In genomic region chr8:122329553-122330239, GRCm38 (mm10) we compare ENCODE assay signal across 11 mouse cellular contexts. TPM values are rescaled to one million over a fixed set of nuclear protein-coding genes. Genes with fewer than 3 reads are reported as not detected.
A peak's percentile ranks its signal among the peaks of the same experiment; 100 is the strongest.
DNase-seq lines count a peak whose midpoint lies in the region; ATAC-seq and TF ChIP-seq lines count a peak whose summit lies in the region.
"Had no signal": no experiment of that assay in that cellular context is flagged by ENCODE, and none has a peak within 500 bp of the region (broad histone marks: within the 10 kb centered on the region; RNA-seq: fewer than 3 reads in every experiment).

No protein-coding gene starts in this region.

- no peak for ATAC-seq in heart, embryonic 11.5 days (replicated peaks; ENCODE audit: insufficient number of reproducible peaks, low FRiP score, low TSS enrichment)
- no peak; the same call in 1 of the 2 replicates for ATAC-seq in intestine, postnatal 0 days
- ATAC-seq in midbrain, embryonic 14.5 days (ENCODE audit: low FRiP score, low TSS enrichment) = peak; percentile 41; the same call in 1 of the 2 replicates

- DNase-seq in heart, postnatal 36 days = no peak
- peak; percentile 70 for DNase-seq in brain, embryonic 14.5 days (ENCODE audit: low read depth)
- DNase-seq in midbrain, embryonic 14.5 days = peak; percentile 72
- DNase-seq in embryo, embryonic 10 days (ENCODE audit: low spot score) = no peak
- no peak for DNase-seq in adrenal gland, postnatal 36 days
- no peak for DNase-seq in cerebellum, postnatal 36 days
- DNase-seq: cerebellum, adult 18-20 months; kidney, adult 2 months had no signal

- no peaks in the 10 kb centered on the region for H3K9me3 ChIP-seq in heart, embryonic 11.5 days (replicated peaks; ENCODE audit: control insufficient read depth, low read length)
- no peaks in the 10 kb centered on the region for H3K9me3 ChIP-seq in intestine, postnatal 0 days (ENCODE audit: control insufficient read depth)
- no peaks in the 10 kb centered on the region for H3K9me3 ChIP-seq in midbrain, embryonic 14.5 days (ENCODE audit: control insufficient read depth, low read length)

- intact Hi-C loops in heart, postnatal 36 days (cut with DNase I) = loop anchor here (5.0 kb wide), 1 partner anchor 352 kb away; no protein-coding TSS in a partner anchor

- H3K4me2 ChIP-seq in heart, embryonic 11.5 days = no peak overlapping the region
- no peak overlapping the region for H3K4me2 ChIP-seq in intestine, postnatal 0 days (replicated peaks; ENCODE audit: low read depth)
- no peak overlapping the region for H3K4me2 ChIP-seq in midbrain, embryonic 14.5 days (ENCODE audit: low read length)

- H3K4me1 ChIP-seq in heart, embryonic 11.5 days (ENCODE audit: control insufficient read depth, insufficient read depth, low read length) = peaks cover 62% of the 10 kb centered on the region
- H3K4me1 ChIP-seq in intestine, postnatal 0 days (replicated peaks; ENCODE audit: control insufficient read depth, insufficient read depth, low read length) = no peaks in the 10 kb centered on the region
- H3K4me1 ChIP-seq in midbrain, embryonic 14.5 days (ENCODE audit: control insufficient read depth, insufficient read depth, low read length) = peaks cover 36% of the 10 kb centered on the region

- no peak for TF ChIP-seq POLR2A in brain, embryonic 14.5 days (IDR thresholded peaks at IDR 0.05; ENCODE audit: borderline replicate concordance, extremely low read depth, insufficient read depth, insufficient read length, poor library complexity, severe bottlenecking)

- peaks cover 6% of the 10 kb centered on the region for H3K36me3 ChIP-seq in heart, embryonic 11.5 days (ENCODE audit: control insufficient read depth, insufficient read depth, low read length)
- peaks cover 28% of the 10 kb centered on the region for H3K36me3 ChIP-seq in intestine, postnatal 0 days (ENCODE audit: control insufficient read depth, insufficient read depth)
- H3K36me3 ChIP-seq in midbrain, embryonic 14.5 days (ENCODE audit: control insufficient read depth, insufficient read depth, low read length) = no peaks in the 10 kb centered on the region

- WGBS in heart, embryonic 11.5 days (ENCODE audit: insufficient replicate concordance) = 66% methylated on average over 22 of the region's 22 CpGs
- 68% methylated on average over 22 of the region's 22 CpGs for WGBS in intestine, postnatal 0 days
- 37% methylated on average over 22 of the region's 22 CpGs for WGBS in midbrain, embryonic 14.5 days

- no peak for TF ChIP-seq CTCF in brain, embryonic 14.5 days (IDR thresholded peaks at IDR 0.05; ENCODE audit: borderline replicate concordance, extremely low read depth, insufficient read depth, insufficient read length)
- no peak for TF ChIP-seq CTCF in intestine, postnatal 0 days (IDR thresholded peaks at IDR 0.05; ENCODE audit: low read depth)

- no peaks in the 10 kb centered on the region for H3K27me3 ChIP-seq in heart, embryonic 11.5 days (ENCODE audit: control insufficient read depth, insufficient read depth, low read length)
- no peaks in the 10 kb centered on the region for H3K27me3 ChIP-seq in intestine, postnatal 0 days (replicated peaks; ENCODE audit: control insufficient read depth, insufficient read depth, low read length)
- peaks cover 8% of the 10 kb centered on the region for H3K27me3 ChIP-seq in midbrain, embryonic 14.5 days (ENCODE audit: control insufficient read depth, insufficient read depth, low read length)

- peak overlapping the region; percentile 66 for H3K27ac ChIP-seq in heart, embryonic 11.5 days (ENCODE audit: low read depth, low read length)
- H3K27ac ChIP-seq in intestine, postnatal 0 days (ENCODE audit: low read depth, low read length) = peak overlapping the region; percentile 85
- peak overlapping the region; percentile 72 for H3K27ac ChIP-seq in midbrain, embryonic 14.5 days (replicated peaks; ENCODE audit: low read depth, low read length)

- H3K4me3 ChIP-seq in heart, embryonic 11.5 days (ENCODE audit: low read depth, low read length) = no peak overlapping the region
- no peak overlapping the region for H3K4me3 ChIP-seq in intestine, postnatal 0 days (ENCODE audit: low read depth, low read length)
- no peak overlapping the region for H3K4me3 ChIP-seq in midbrain, embryonic 14.5 days (replicated peaks; ENCODE audit: low read depth, low read length)

- no peak overlapping the region for H3K9ac ChIP-seq in heart, embryonic 11.5 days (ENCODE audit: low read depth, low read length)
- H3K9ac ChIP-seq in intestine, postnatal 0 days (ENCODE audit: low read depth, low read length) = no peak overlapping the region
- H3K9ac ChIP-seq in midbrain, embryonic 14.5 days (replicated peaks; ENCODE audit: low read length) = no peak overlapping the region

RNA-seq across cellular contexts. Expression of gene Trhr2, which starts 30.9 kb away (rescaled TPM):
- polyA plus RNA-seq in heart, embryonic 11.5 days (2014; fragmentation: Nextera tagmentation; extraction: Ambion mirVana) = not detected in 2 replicates
- not detected for total RNA-seq in heart, postnatal 36 days (2021)
- polyA plus RNA-seq in brain, embryonic 14.5 days (2012; rRNA removed) = 0.09 and 0.10 TPM in 2 replicates
- polyA plus RNA-seq in intestine, postnatal 0 days (2015; fragmentation: Nextera tagmentation; extraction: Ambion mirVana) = not detected in 2 replicates
- polyA plus RNA-seq in midbrain, embryonic 14.5 days (2014; fragmentation: Nextera tagmentation; extraction: Ambion mirVana) = not detected in 2 replicates
- total RNA-seq in adrenal gland, postnatal 36 days (2021) = not detected
- polyA plus RNA-seq: limb, embryonic 11.5 days had no signal

RNA-seq across cellular contexts. Expression of gene Zc3h18, which starts 46.7 kb away (rescaled TPM):
- polyA plus RNA-seq in heart, embryonic 11.5 days (2014; fragmentation: Nextera tagmentation; extraction: Ambion mirVana) = 22.2 and 26.8 TPM in 2 replicates
- total RNA-seq in heart, postnatal 36 days (2021) = 10 to 100 TPM; 21.4 to 23.0 TPM
- 44.5 and 51.8 TPM in 2 replicates for polyA plus RNA-seq in brain, embryonic 14.5 days (2012; rRNA removed)
- 24.0 and 26.1 TPM in 2 replicates for polyA plus RNA-seq in intestine, postnatal 0 days (2015; fragmentation: Nextera tagmentation; extraction: Ambion mirVana)
- polyA plus RNA-seq in midbrain, embryonic 14.5 days (2014; fragmentation: Nextera tagmentation; extraction: Ambion mirVana) = 22.4 and 27.9 TPM in 2 replicates
- total RNA-seq in adrenal gland, postnatal 36 days (2021) = 10 to 100 TPM; 40.1 to 42.7 TPM

RNA-seq across cellular contexts. Expression of gene Zfpm1, which starts 47.8 kb away (rescaled TPM):
- polyA plus RNA-seq in heart, embryonic 11.5 days (2014; fragmentation: Nextera tagmentation; extraction: Ambion mirVana) = 6.9 and 7.9 TPM in 2 replicates
- 10 to 100 TPM; 23.1 to 30.0 TPM for total RNA-seq in heart, postnatal 36 days (2021)
- polyA plus RNA-seq in brain, embryonic 14.5 days (2012; rRNA removed) = 8.1 and 16.9 TPM in 2 replicates
- 7.7 and 9.8 TPM in 2 replicates for polyA plus RNA-seq in intestine, postnatal 0 days (2015; fragmentation: Nextera tagmentation; extraction: Ambion mirVana)
- 2.3 TPM in 2 replicates for polyA plus RNA-seq in midbrain, embryonic 14.5 days (2014; fragmentation: Nextera tagmentation; extraction: Ambion mirVana)
- 10 to 100 TPM; 14.0 to 15.5 TPM for total RNA-seq in adrenal gland, postnatal 36 days (2021)

Comparison
In these comparisons a context has a peak if more than half of its experiments do, and no peak if none do; other contexts are left out.
1. DNase-seq: peak in brain, embryonic 14.5 days (single experiment) and midbrain, embryonic 14.5 days (single experiment); none in heart, postnatal 36 days (0 of 2), embryo, embryonic 10 days (single experiment), adrenal gland, postnatal 36 days (0 of 2) and cerebellum, postnatal 36 days (0 of 2).
2. Peak in every context shown above with its lines, with median percentiles within 50 percentile points of each other: H3K27ac ChIP-seq.